Mouse (Mus musculus) adrenal gland, postnatal 25 days (tissue): Measurements from ENCODE around the gene Gch1. TPM values are rescaled to one million over a fixed set of nuclear protein-coding genes. Genes with fewer than 3 reads are reported as not detected.
A peak's percentile ranks its signal among the peaks of the same experiment; 100 is the strongest.
"Not testable (repeated sequence)": the region's sequence is repeated elsewhere in the genome, so short reads cannot be mapped to it uniquely, and the experiment has no call there.

ENCODE experiments used
- DNase-seq: peaks from one replicate; pipeline ENCODE4 v3.0.0; 2021; ENCODE audit warnings: mixed read lengths
- total RNA-seq: library from RNA; stranded (reverse); gene quantifications from 2 replicates; pipeline ENCODE4 v1.2.3, GENCODE M21; 2021

Gch1 gene
- total RNA-seq, 1 experiment from 2014 or later, result 66.2 TPM

- no peak for DNase-seq
Observed at GRCm38 (mm10) chr14:47165117-47165516, 24.1 kb downstream of the Gch1 start.

DNA sequence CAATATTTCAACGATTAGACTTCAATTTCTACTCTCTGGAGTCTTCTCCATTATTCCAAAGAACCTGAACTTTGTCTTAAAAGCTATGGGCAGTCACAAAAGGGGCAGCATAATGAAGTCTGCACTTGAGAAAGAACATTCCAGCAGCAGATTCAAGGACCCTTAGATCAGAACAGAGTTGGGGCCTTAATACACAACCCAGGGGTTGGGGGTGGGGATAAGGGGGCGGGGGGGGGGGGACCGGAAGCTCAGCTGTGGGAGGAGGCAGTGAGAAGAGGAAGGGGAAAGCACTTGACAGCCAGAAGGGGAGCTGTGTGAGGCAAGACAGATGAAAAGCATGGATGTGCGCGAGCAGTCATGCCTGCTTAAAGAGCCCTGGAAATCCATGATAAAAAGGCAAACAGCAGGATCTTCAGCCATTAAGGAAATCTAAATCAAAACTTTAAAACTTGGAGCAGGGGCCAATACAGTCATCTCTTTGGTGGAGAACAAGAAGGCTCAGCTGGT lies 27.2 kb downstream of the Gch1 start:
- DNase-seq, result no peak

- peak; percentile 44 for DNase-seq
Observed at GRCm38 (mm10) chr14:47160051-47160640, 29.1 kb downstream of the Gch1 start.

DNA sequence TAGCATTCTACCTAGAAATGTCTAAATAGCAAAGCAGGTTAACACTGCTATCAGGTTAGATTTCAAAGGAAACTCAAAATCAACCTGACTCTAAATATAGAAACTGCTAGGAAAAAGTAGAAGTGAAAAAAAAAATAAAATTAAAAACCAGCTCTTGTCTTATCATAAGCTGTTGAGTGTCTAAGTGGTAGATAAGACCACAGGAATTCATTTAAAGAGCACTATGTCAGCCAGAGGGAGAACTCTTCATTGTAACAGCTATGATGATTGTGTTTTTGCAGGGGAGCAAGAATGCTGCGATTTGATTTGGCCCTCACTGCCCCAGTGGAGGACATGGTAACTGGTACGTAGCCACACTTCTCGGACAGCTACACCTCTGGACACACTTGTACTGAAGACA lies 34.9 kb downstream of the Gch1 start:
- no peak for DNase-seq

DNA sequence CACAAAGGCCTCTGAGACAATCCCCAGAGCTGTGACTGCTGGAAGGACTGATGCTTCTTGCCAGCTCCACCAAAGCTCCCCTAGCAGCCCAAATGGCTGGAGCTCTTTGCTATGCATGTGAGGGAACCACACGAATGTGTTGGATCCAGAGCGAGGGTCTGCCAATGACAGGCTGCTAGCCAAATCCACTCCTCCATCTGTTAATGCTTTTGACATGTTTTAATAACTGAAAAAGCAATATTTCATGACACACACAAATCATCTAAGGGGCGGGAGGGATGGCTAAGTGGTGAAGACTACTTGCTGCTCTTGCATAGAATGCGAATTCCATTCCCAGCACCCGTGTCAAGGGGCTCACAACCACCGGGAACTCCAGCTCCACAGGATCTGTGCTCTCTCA lies 37.9 kb downstream of the Gch1 start:
- DNase-seq, result no peak

GRCm38 (mm10) chr14:47144326-47144725 lies 44.9 kb downstream of the Gch1 start:
- no peak for DNase-seq

- DNase-seq, result no peak
Observed at GRCm38 (mm10) chr14:47138853-47139252, 50.4 kb downstream of the Gch1 start.

- no peak for DNase-seq
Observed at GRCm38 (mm10) chr14:47136637-47137036, 52.6 kb downstream of the Gch1 start.

- no peak for DNase-seq
Observed at GRCm38 (mm10) chr14:47133948-47134347, 55.3 kb downstream of the Gch1 start.

DNA sequence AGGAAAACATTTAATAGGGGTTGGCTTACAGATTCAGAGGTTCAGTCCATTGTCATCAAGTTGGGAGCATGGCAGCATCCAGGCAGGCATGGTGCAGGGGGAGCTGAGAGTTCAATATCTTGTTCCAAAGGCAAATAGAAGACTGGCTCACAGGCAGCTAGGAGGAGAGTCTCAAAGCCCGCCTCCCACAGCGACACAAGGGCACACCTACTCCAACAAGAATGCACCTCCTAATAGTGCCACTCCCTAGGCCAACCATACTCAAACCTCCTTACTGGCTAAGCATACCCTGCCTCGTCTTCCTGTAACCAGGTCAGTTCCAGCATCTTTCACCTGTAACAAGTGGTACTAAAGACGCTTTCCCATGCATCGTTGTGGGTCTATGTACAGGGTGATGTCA lies 61.2 kb downstream of the Gch1 start:
- no peak for DNase-seq

DNA sequence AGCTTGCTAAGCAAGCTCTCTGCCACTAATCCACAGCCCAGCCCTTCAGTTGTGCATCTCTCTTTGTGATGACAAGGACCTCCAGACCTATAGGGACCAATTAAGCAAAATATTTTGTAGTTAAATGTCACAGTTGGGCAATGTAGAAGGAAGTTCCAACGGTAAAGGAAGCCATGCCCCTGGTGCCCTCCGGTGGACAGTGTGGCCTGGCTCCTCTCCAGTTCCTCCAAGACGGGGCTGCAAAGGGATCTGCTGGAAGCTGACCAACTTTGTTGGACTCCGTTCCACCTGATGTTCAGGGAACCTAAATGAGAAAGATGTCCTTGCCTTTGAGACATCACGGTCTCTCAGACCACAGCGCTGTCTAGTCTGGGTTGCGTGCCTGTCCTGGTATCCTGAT lies 71.7 kb downstream of the Gch1 start:
- no peak for DNase-seq

GRCm38 (mm10) chr14:47116062-47116762 lies 73.0 kb downstream of the Gch1 start:
- DNase-seq, result no peak

GRCm38 (mm10) chr14:47115154-47115553 lies 74.1 kb downstream of the Gch1 start:
- DNase-seq, result no peak

GRCm38 (mm10) chr14:47111341-47111740 lies 77.9 kb downstream of the Gch1 start:
- no peak for DNase-seq

- not testable (repeated sequence) for DNase-seq
Observed at GRCm38 (mm10) chr14:47110391-47110790, 78.8 kb downstream of the Gch1 start.

DNA sequence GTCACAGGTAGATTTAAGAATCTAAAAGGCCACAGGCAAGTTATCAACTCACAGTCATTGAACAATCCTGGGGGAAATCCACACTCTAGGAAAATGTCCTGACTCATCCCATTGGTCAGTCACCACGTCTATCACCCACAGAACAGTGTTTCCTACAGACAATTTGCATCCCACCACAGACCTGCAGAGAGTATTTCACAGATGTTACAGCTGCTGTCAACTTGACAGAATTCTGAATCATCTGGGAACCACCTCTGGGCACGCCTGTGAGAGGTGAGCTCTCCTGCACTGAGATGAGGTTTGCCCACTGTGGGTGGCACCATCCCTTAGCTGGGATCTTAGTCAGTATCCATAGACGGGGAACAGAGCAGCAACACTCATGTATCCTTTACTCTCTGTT lies 81.8 kb downstream of the Gch1 start:
- DNase-seq, result no peak

DNA sequence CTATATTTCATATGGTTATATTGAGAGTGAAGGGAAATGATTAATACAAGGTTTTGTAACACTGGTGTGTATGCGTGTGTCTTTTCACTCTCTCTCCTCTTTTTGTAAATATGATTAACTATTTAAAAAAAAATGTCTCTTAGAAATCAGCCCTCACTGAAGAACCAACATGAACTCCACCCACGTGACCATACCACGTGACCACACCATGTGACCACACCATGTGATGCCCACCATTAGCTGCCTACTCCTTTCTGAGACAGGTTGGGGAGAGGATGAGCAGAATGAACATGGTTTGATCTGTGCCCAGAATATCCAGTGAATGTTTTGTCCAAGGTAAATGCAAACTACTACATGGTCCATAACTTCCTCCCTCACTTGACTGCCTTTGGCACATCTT lies 83.5 kb downstream of the Gch1 start:
- no peak for DNase-seq

- DNase-seq, result no peak
Observed at GRCm38 (mm10) chr14:47105174-47105557, 84.0 kb downstream of the Gch1 start.

DNA sequence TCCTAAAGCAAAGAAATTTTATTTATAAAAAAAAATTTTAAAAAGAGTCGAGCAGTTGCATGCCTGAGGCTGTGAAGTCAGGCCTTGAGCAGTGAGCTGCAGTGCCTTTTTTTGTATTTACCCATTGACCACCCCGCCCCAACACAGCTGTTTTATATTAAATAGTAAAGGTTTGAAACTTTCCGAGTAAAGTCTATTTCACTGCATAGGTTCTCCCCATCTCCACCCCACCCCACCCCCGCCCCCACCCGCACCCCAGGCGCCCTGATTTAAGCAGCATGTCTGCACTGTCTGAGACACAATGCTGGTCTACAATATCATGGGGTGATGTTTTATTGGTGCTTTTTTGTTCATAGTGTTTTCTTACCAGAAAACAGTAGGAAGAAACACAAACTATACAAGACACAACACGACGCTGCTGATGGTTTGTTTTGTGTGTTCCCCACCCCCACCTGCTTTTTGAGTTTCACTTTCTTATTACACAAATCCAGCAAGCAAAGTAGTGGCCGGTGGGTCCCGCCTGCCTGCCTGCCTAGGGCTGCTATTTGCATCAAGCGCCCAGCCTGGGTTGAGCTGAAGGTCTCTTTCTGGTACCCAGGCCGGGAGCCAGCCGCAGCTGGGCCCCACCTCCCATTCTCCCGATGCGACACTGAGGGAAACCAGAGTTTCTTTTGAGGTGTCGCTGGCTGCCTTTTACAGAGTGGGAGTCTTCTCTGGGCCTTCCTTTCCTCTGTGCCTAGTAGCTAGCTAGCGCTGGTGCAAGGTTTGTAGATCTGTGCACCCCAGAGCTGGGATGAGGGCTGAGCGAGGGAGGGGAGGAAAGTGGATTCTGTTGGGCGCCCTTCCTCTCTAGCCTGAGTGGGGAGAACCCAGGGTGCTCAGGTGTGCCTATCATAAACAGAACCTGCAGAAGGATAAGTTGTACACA lies 84.7 kb downstream of the Gch1 start:
- DNase-seq, result no peak
